Mouse (Mus musculus) common myeloid progenitor, adult 5-6 weeks (primary cell): ENCODE results near the gene Olfr937. TPM values are rescaled to one million over a fixed set of nuclear protein-coding genes. Genes with fewer than 3 reads are reported as not detected.

Experiments
- ATAC-seq: replicated peaks from 2 replicates; pipeline ENCODE4 v1.8.0; 2016; ENCODE audit warnings: low read depth, mild to moderate bottlenecking, moderate TSS enrichment, inconsistent platforms; ENCODE audit not compliant: poor library complexity, severe bottlenecking
- total RNA-seq: library from RNA; stranded (forward); fragments of 200-1000, 187-1606 nt; gene quantifications from 2 replicates; pipeline ENCODE4 v1.2.3, GENCODE M21; 2017

Olfr937 gene
- total RNA-seq, result not detected in 2 replicates

DNA sequence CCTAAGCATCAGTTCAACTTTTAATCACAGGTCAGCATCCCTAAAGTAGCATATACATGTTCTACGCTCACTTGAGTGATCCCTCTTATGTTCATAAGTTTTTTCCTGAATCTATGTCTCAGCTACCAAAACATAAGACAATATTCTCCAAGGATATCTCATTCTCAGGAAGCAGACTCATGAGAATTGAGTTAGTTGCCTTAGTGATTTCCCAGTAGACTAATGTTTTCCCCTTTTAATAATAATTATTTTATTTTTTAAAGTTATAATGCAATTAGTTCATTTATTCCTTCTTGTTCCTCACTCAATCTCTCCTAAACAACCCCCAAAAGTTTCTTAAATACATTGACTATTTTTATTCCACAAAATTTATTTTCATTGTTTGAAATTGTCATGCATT is at the start of gene Olfr937:
Gene Olfr937 (minus strand): TSS at position 101 of the 400 bp plus-strand sequence.
- no peak for ATAC-seq

- no peak for ATAC-seq
Observed at GRCm38 (mm10) chr9:39078787-39079186, 14.0 kb upstream of the Olfr937 start, which contains the start of gene Olfr938. TSS of gene Olfr938 (minus strand) at chr9:39078887.

DNA sequence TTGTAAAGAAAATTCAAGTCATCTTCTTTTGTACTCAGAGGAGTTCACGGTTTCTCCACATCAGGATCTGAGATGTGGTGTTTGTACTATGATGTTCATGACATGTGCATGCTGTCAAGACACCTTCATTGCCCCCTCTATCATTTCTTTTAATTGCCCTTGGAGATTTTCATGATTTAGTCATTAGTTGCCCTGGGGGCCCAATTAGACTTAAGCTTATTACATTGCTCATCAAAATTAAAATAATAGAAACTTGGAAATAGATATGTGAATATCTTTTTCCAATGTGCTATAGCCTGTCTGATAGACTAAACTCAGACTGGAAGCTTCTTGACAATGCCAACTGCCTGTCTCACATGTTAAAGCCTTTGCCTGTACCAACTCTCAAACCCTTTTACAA is 41.5 kb downstream of the Olfr937 start, which contains the start of gene Olfr146:
Gene Olfr146 (minus strand): TSS at position 101 of the 400 bp plus-strand sequence.
- no peak for ATAC-seq

Other genes with a start within 250 kb of the Olfr937 start
- not detected in 2 replicates for gene Olfr923, start 238.4 kb downstream of the Olfr937 start, total RNA-seq
- not detected in 2 replicates for gene Olfr924, start 220.5 kb downstream of the Olfr937 start, total RNA-seq
- not detected in 2 replicates for gene Olfr26, start 209.9 kb downstream of the Olfr937 start, total RNA-seq
- not detected in 2 replicates for gene Olfr926, start 187.8 kb downstream of the Olfr937 start, total RNA-seq
- not detected in 2 replicates for gene Olfr930, start 135.1 kb downstream of the Olfr937 start, total RNA-seq
- not detected in 2 replicates for gene Olfr933, start 92.6 kb downstream of the Olfr937 start, total RNA-seq
- not detected in 2 replicates for gene Olfr934, start 76.6 kb downstream of the Olfr937 start, total RNA-seq
- not detected in 2 replicates for gene Olfr935, start 65.3 kb downstream of the Olfr937 start, total RNA-seq
- not detected in 2 replicates for gene Olfr146, start 41.6 kb downstream of the Olfr937 start, total RNA-seq
- not detected in 2 replicates for gene Olfr938, start 13.9 kb upstream of the Olfr937 start, total RNA-seq
- not detected in 2 replicates for gene Olfr27, start 63.2 kb upstream of the Olfr937 start, total RNA-seq
- not detected in 2 replicates for gene Olfr943, start 101.4 kb upstream of the Olfr937 start, total RNA-seq
- gene Olfr944, start 137.0 kb upstream of the Olfr937 start, total RNA-seq, result not detected in 2 replicates
- gene Olfr1537, start 185.0 kb upstream of the Olfr937 start, total RNA-seq, result not detected in 2 replicates
- gene Olfr945, start 211.9 kb upstream of the Olfr937 start, total RNA-seq, result not detected in 2 replicates